Mouse (Mus musculus) naive thymus-derived CD4-positive, alpha-beta T cell, adult 2 months (primary cell): ENCODE results near the gene Gm11627.
"Not testable (repeated sequence)": the region's sequence is repeated elsewhere in the genome, so short reads cannot be mapped to it uniquely, and the experiment has no call there.

Source experiments
- DNase-seq: peaks from one replicate; pipeline ENCODE4 v3.0.0-alpha.2; 2011; ENCODE audit warnings: low read depth

Gm11627 gene

GRCm38 (mm10) chr11:102579165-102580033 lies at the start of gene Gm11627:
Gene Gm11627, minus strand, starts transcription at chr11:102579461.
- DNase-seq = no peak

- no peak for DNase-seq
Measured at GRCm38 (mm10) chr11:102628529-102628928, 49.3 kb upstream of the Gm11627 start.

- DNase-seq = no peak
Measured at GRCm38 (mm10) chr11:102627171-102627931, 48.1 kb upstream of the Gm11627 start.

- no peak for DNase-seq
Measured at GRCm38 (mm10) chr11:102624888-102625407, 45.7 kb upstream of the Gm11627 start.

- no peak for DNase-seq
Measured at GRCm38 (mm10) chr11:102623876-102624789, 44.9 kb upstream of the Gm11627 start.

- no peak for DNase-seq
Measured at GRCm38 (mm10) chr11:102619449-102619848, 40.2 kb upstream of the Gm11627 start.

GRCm38 (mm10) chr11:102611317-102611705 lies 32.0 kb upstream of the Gm11627 start:
- no peak for DNase-seq

GRCm38 (mm10) chr11:102610675-102611316 lies 31.5 kb upstream of the Gm11627 start:
- no peak for DNase-seq

GRCm38 (mm10) chr11:102610260-102610659 lies 31.0 kb upstream of the Gm11627 start:
- no peak for DNase-seq

- DNase-seq = no peak
Measured at GRCm38 (mm10) chr11:102609483-102609882, 30.2 kb upstream of the Gm11627 start.

- DNase-seq = no peak
Measured at GRCm38 (mm10) chr11:102608691-102609090, 29.4 kb upstream of the Gm11627 start.

GRCm38 (mm10) chr11:102607686-102608548 lies 28.7 kb upstream of the Gm11627 start:
- DNase-seq = no peak

GRCm38 (mm10) chr11:102607201-102607600 lies 27.9 kb upstream of the Gm11627 start:
- DNase-seq = not testable (repeated sequence)

- no peak for DNase-seq
Measured at GRCm38 (mm10) chr11:102606751-102607171, 27.5 kb upstream of the Gm11627 start.

- DNase-seq = no peak
Measured at GRCm38 (mm10) chr11:102605553-102606416, 26.5 kb upstream of the Gm11627 start.

GRCm38 (mm10) chr11:102604777-102605552 lies 25.7 kb upstream of the Gm11627 start:
- DNase-seq = no peak

GRCm38 (mm10) chr11:102604010-102604584 lies 24.8 kb upstream of the Gm11627 start, which contains the start of gene Fzd2:
Gene Fzd2, plus strand, starts transcription at chr11:102604396.
- no peak for DNase-seq

- DNase-seq = no peak
Measured at GRCm38 (mm10) chr11:102603496-102603850, 24.2 kb upstream of the Gm11627 start.
